Mouse (Mus musculus) midbrain, embryonic 13.5 days (tissue): Measurements from ENCODE around the gene Wfs1. TPM values are rescaled to one million over a fixed set of nuclear protein-coding genes. Genes with fewer than 3 reads are reported as not detected.
"Not testable (repeated sequence)": the region's sequence is repeated elsewhere in the genome, so short reads cannot be mapped to it uniquely, and the experiment has no call there.

Source experiments
- ATAC-seq: fragments of 200-750 bp; cut with Nextera tagmentation; 2 replicates; pipeline ENCODE4 v1.8.0; 2017; ENCODE audit warnings: mild to moderate bottlenecking, moderate TSS enrichment, moderate library complexity
- H3K27ac ChIP-seq: fragments of 300-500 bp; sonication (generic); 2 replicates; pipeline ENCODE4 v1.5.1; 2015; ENCODE audit warnings: inconsistent platforms, mild to moderate bottlenecking, moderate library complexity
- H3K27me3 ChIP-seq: fragments of 300-500 bp; sonication (generic); 2 replicates; pipeline ENCODE4 v1.6.1; 2015; ENCODE audit warnings: mild to moderate bottlenecking, inconsistent platforms
- H3K36me3 ChIP-seq: fragments of 300-500 bp; sonication (generic); 2 replicates; pipeline ENCODE4 v1.6.1; 2015; ENCODE audit warnings: mild to moderate bottlenecking, inconsistent platforms
- H3K4me1 ChIP-seq: fragments of 300-500 bp; sonication (generic); replicated peaks from 2 replicates; pipeline ENCODE4 v1.6.1; 2015; ENCODE audit warnings: inconsistent platforms
- H3K4me2 ChIP-seq: fragments of 300-500 bp; sonication (generic); replicated peaks from 2 replicates; pipeline ENCODE4 v1.6.1; 2015; ENCODE audit warnings: moderate library complexity, mild to moderate bottlenecking, inconsistent platforms
- H3K4me3 ChIP-seq: fragments of 300-500 bp; sonication (generic); replicated peaks from 2 replicates; pipeline ENCODE4 v1.5.1; 2015; ENCODE audit warnings: mild to moderate bottlenecking, inconsistent platforms
- H3K9ac ChIP-seq: fragments of 300-500 bp; sonication (generic); replicated peaks from 2 replicates; pipeline ENCODE4 v1.6.1; 2015; ENCODE audit warnings: mild to moderate bottlenecking, inconsistent platforms
- H3K9me3 ChIP-seq: fragments of 300-500 bp; sonication (generic); 2 replicates; pipeline ENCODE4 v1.6.1; 2016; ENCODE audit warnings: mild to moderate bottlenecking, inconsistent platforms
- WGBS: fragments of 180-500 bp; shearing (Covaris S2); methylation state at CpG from one replicate; pipeline ENCODE4 v1.1.7; 2015; 5-methylcytosine and 5-hydroxymethylcytosine counted together
- polyA plus RNA-seq: library from polyadenylated mRNA; unstranded; fragments of >200 nt; fragmentation: Nextera tagmentation; extraction: Ambion mirVana; gene quantifications from 2 replicates; pipeline ENCODE4 v1.2.1, GENCODE M21; 2015

Gene Wfs1
- polyA plus RNA-seq, 1 experiment from 2014 or later, result 6.5 TPM

- Histone ChIP-seq H3K4me2 (no peak overlapping the region), H3K4me1 (0 out of 2 replicates have a peak, but pooled peaks cover 4% of the 10 kb centered on the region), H3K36me3 (no peaks in the 10 kb centered on the region), H3K9me3 (peaks cover 8% of the 10 kb centered on the region), H3K9ac (no peak overlapping the region), H3K27ac (no peak overlapping the region), H3K4me3 (no peak overlapping the region), H3K27me3 (peaks cover 11% of the 10 kb centered on the region; the same call in 1 of the 2 replicates)
- 74% methylated on average over 10 of the region's 10 CpGs for WGBS
- ATAC-seq, result no peak
Measured at GRCm38 (mm10) chr5:37010666-37011317, 21.8 kb upstream of the Wfs1 start.

- H3K4me3 ChIP-seq, ATAC-seq, H3K4me2 ChIP-seq, H3K9me3 ChIP-seq, H3K36me3 ChIP-seq, H3K27me3 ChIP-seq, H3K9ac ChIP-seq, H3K27ac ChIP-seq, H3K4me1 ChIP-seq: not testable (repeated sequence)
- 39% methylated on average over 13 of the region's 13 CpGs for WGBS
Measured at GRCm38 (mm10) chr5:37009761-37010160, 20.8 kb upstream of the Wfs1 start.

GRCm38 (mm10) chr5:37002001-37002400 lies 13.0 kb upstream of the Wfs1 start:
- H3K4me2 ChIP-seq, result no peak overlapping the region
- H3K4me1 ChIP-seq, result no peaks in the 10 kb centered on the region
- 49% methylated on average over 2 of the region's 2 CpGs for WGBS

GRCm38 (mm10) chr5:37001002-37001401 lies 12.0 kb upstream of the Wfs1 start:
- H3K27ac ChIP-seq, result no peak overlapping the region
- ATAC-seq, result no peak
- no peak overlapping the region for H3K4me3 ChIP-seq
- 90% methylated on average over 9 of the region's 9 CpGs for WGBS
- no peaks in the 10 kb centered on the region for H3K36me3 ChIP-seq
- no peaks in the 10 kb centered on the region for H3K9me3 ChIP-seq
- H3K4me1 ChIP-seq, result no peaks in the 10 kb centered on the region
- H3K27me3 ChIP-seq, result no peaks in the 10 kb centered on the region
- H3K4me2 ChIP-seq, result no peak overlapping the region
- H3K9ac ChIP-seq, result no peak overlapping the region

More at GRCm38 (mm10) chr5:37002001-37002400, 13.0 kb upstream of the Wfs1 start:
- ATAC-seq, result no peak
- H3K4me3 ChIP-seq, result no peak overlapping the region
- no peaks in the 10 kb centered on the region for H3K9me3 ChIP-seq
- no peak overlapping the region for H3K27ac ChIP-seq
- H3K27me3 ChIP-seq, result no peaks in the 10 kb centered on the region
- H3K9ac ChIP-seq, result no peak overlapping the region
- no peaks in the 10 kb centered on the region for H3K36me3 ChIP-seq

GRCm38 (mm10) chr5:36997996-36998395 lies 9.0 kb upstream of the Wfs1 start:
- no peak for ATAC-seq
- Histone ChIP-seq H3K36me3 (no peaks in the 10 kb centered on the region), H3K27ac (no peak overlapping the region), H3K27me3 (no peaks in the 10 kb centered on the region), H3K4me3 (no peak overlapping the region), H3K9me3 (no peaks in the 10 kb centered on the region; the same call in 1 of the 2 replicates), H3K9ac (no peak overlapping the region), H3K4me1 (no peaks in the 10 kb centered on the region), H3K4me2 (no peak overlapping the region)
- WGBS, result 44% methylated on average over 5 of the region's 5 CpGs

- WGBS, result 86% methylated on average over 14 of the region's 14 CpGs
Measured at GRCm38 (mm10) chr5:36996410-36996809, 7.4 kb upstream of the Wfs1 start.

GRCm38 (mm10) chr5:36990631-36991350 lies 1.8 kb upstream of the Wfs1 start:
- peaks cover 20% of the 10 kb centered on the region for H3K4me1 ChIP-seq
- H3K4me3 ChIP-seq, result no peak overlapping the region
- 77% methylated on average over 3 of the region's 3 CpGs for WGBS
- no peak overlapping the region for H3K4me2 ChIP-seq
- no peaks in the 10 kb centered on the region for H3K36me3 ChIP-seq
- H3K27me3 ChIP-seq, result peaks cover 10% of the 10 kb centered on the region; the same call in 1 of the 2 replicates
- no peak for ATAC-seq
- H3K9me3 ChIP-seq, result no peaks in the 10 kb centered on the region; the same call in 1 of the 2 replicates
- no peak overlapping the region for H3K27ac ChIP-seq
- no peak overlapping the region for H3K9ac ChIP-seq

More at GRCm38 (mm10) chr5:36996410-36996809, 7.4 kb upstream of the Wfs1 start:
- Histone ChIP-seq H3K27me3 (no peaks in the 10 kb centered on the region), H3K9ac (no peak overlapping the region), H3K4me2 (no peak overlapping the region), H3K9me3 (no peaks in the 10 kb centered on the region; the same call in 1 of the 2 replicates), H3K27ac (no peak overlapping the region), H3K4me3 (no peak overlapping the region), H3K4me1 (no peaks in the 10 kb centered on the region), H3K36me3 (no peaks in the 10 kb centered on the region)
- no peak for ATAC-seq

- Histone ChIP-seq H3K4me2 (no peak overlapping the region), H3K4me3 (no peak overlapping the region), H3K27ac (no peak overlapping the region), H3K9me3 (no peaks in the 10 kb centered on the region; the same call in 1 of the 2 replicates), H3K27me3 (peaks cover 10% of the 10 kb centered on the region; the same call in 1 of the 2 replicates), H3K36me3 (no peaks in the 10 kb centered on the region), H3K9ac (no peak overlapping the region), H3K4me1 (peaks cover 20% of the 10 kb centered on the region)
- no peak for ATAC-seq
- 57% methylated on average over 3 of the region's 3 CpGs for WGBS
Measured at GRCm38 (mm10) chr5:36990196-36990595, 1.2 kb upstream of the Wfs1 start.

- no peak overlapping the region for H3K9ac ChIP-seq
- H3K27me3 ChIP-seq, result peaks cover 10% of the 10 kb centered on the region; the same call in 1 of the 2 replicates
- H3K4me2 ChIP-seq, result peak overlapping the region; percentile 97
- H3K9me3 ChIP-seq, result no peaks in the 10 kb centered on the region; the same call in 1 of the 2 replicates
- H3K36me3 ChIP-seq, result no peaks in the 10 kb centered on the region
- 6% methylated on average over 3 of the region's 3 CpGs for WGBS
- H3K27ac ChIP-seq, result no peak overlapping the region
- peak overlapping the region; percentile 57 for H3K4me3 ChIP-seq
- no peak for ATAC-seq
- H3K4me1 ChIP-seq, result peaks cover 20% of the 10 kb centered on the region
Measured at GRCm38 (mm10) chr5:36989625-36989977, 596 bp upstream of the Wfs1 start.

- Histone ChIP-seq H3K4me2 (peak overlapping the region; percentile 97), H3K27ac (no peak overlapping the region), H3K27me3 (peaks cover 10% of the 10 kb centered on the region; the same call in 1 of the 2 replicates), H3K9ac (peak overlapping the region; percentile 69), H3K9me3 (no peaks in the 10 kb centered on the region; the same call in 1 of the 2 replicates), H3K36me3 (no peaks in the 10 kb centered on the region), H3K4me1 (peaks cover 20% of the 10 kb centered on the region), H3K4me3 (peak overlapping the region; percentile 57)
- WGBS, result 11% methylated on average over 24 of the region's 24 CpGs
- peak; percentile 53; the same call in 1 of the 2 replicates for ATAC-seq
Measured at GRCm38 (mm10) chr5:36988124-36988780, 753 bp downstream of the Wfs1 start.

GRCm38 (mm10) chr5:36986617-36987016 lies 2.4 kb downstream of the Wfs1 start:
- WGBS, result 82% methylated on average over 1 of the region's 1 CpGs
- H3K4me3 ChIP-seq, result no peak overlapping the region
- peaks cover 10% of the 10 kb centered on the region; the same call in 1 of the 2 replicates for H3K27me3 ChIP-seq
- H3K4me2 ChIP-seq, result no peak overlapping the region
- no peaks in the 10 kb centered on the region for H3K36me3 ChIP-seq
- H3K9me3 ChIP-seq, result no peaks in the 10 kb centered on the region
- peaks cover 28% of the 10 kb centered on the region for H3K4me1 ChIP-seq
- H3K27ac ChIP-seq, result no peak overlapping the region
- no peak for ATAC-seq
- H3K9ac ChIP-seq, result no peak overlapping the region

GRCm38 (mm10) chr5:36982271-36982670 lies 6.7 kb downstream of the Wfs1 start:
- no peaks in the 10 kb centered on the region for H3K9me3 ChIP-seq
- ATAC-seq, result no peak
- 0 out of 2 replicates have a peak overlapping the region, but pooled peaks have one; percentile 11 for H3K9ac ChIP-seq
- no peak overlapping the region for H3K4me3 ChIP-seq
- no peaks in the 10 kb centered on the region for H3K36me3 ChIP-seq
- no peak overlapping the region for H3K4me2 ChIP-seq
- H3K27me3 ChIP-seq, result no peaks in the 10 kb centered on the region
- no peak overlapping the region for H3K27ac ChIP-seq
- H3K4me1 ChIP-seq, result peaks cover 12% of the 10 kb centered on the region
- WGBS, result 52% methylated on average over 4 of the region's 4 CpGs
